Mouse (Mus musculus) heart, postnatal 0 days (tissue): ENCODE results near the gene Gm14085. TPM values are rescaled to one million over a fixed set of nuclear protein-coding genes. Genes with fewer than 3 reads are reported as not detected.
A peak's percentile ranks its signal among the peaks of the same experiment; 100 is the strongest.

ENCODE experiments used
- ATAC-seq: fragments of 200-750 bp; cut with Nextera tagmentation; 2 replicates; pipeline ENCODE4 v1.8.0; 2017; ENCODE audit warnings: low read depth, moderate number of reproducible peaks, moderate library complexity; ENCODE audit not compliant: insufficient read depth
- DNase-seq: peaks from one replicate; pipeline ENCODE4 v3.0.0-alpha.2; 2016; ENCODE audit warnings: low spot score
- H3K27ac ChIP-seq: fragments of 300-500 bp; sonication (generic); 2 replicates; pipeline ENCODE4 v1.5.1; 2014; ENCODE audit warnings: low read depth, mild to moderate bottlenecking
- H3K27me3 ChIP-seq: fragments of 300-500 bp; sonication (generic); 2 replicates; pipeline ENCODE4 v1.6.1; 2014; ENCODE audit warnings: low read length, mixed read lengths; ENCODE audit not compliant: control insufficient read depth, insufficient read depth
- H3K36me3 ChIP-seq: fragments of 300-500 bp; sonication (generic); replicated peaks from 2 replicates; pipeline ENCODE4 v1.6.1; 2014; ENCODE audit warnings: low read length, mixed read lengths; ENCODE audit not compliant: control insufficient read depth, insufficient read depth
- H3K4me1 ChIP-seq: fragments of 300-500 bp; sonication (generic); 2 replicates; pipeline ENCODE4 v1.6.1; 2014; ENCODE audit warnings: antibody characterized with exemption; ENCODE audit not compliant: control insufficient read depth, insufficient read depth
- H3K4me2 ChIP-seq: fragments of 300-500 bp; sonication (generic); 2 replicates; pipeline ENCODE4 v1.6.1; 2014; ENCODE audit warnings: low read depth, mild to moderate bottlenecking, low read length, moderate library complexity
- H3K4me3 ChIP-seq: fragments of 300-500 bp; sonication (generic); 2 replicates; pipeline ENCODE4 v1.5.1; 2014; ENCODE audit warnings: low read depth, low read length
- H3K9ac ChIP-seq: fragments of 300-500 bp; sonication (generic); replicated peaks from 2 replicates; pipeline ENCODE4 v1.6.1; 2014; ENCODE audit warnings: low read depth, low read length, mixed read lengths
- H3K9me3 ChIP-seq: fragments of 300-500 bp; sonication (generic); replicated peaks from 2 replicates; pipeline ENCODE4 v1.6.1; 2016; ENCODE audit warnings: low read length; ENCODE audit not compliant: control insufficient read depth
- CTCF ChIP-seq: IDR thresholded peaks from 2 replicates; pipeline ENCODE4 v1.5.1; 2016; ENCODE audit warnings: antibody characterized with exemption, control low read depth, low read depth
- EP300 ChIP-seq: IDR thresholded peaks from 2 replicates; pipeline ENCODE4 v1.6.1; 2016; ENCODE audit warnings: antibody characterized with exemption, low read depth
- WGBS: fragments of 180-500 bp; shearing (Covaris S2); extraction: QIAGEN DNeasy Blood & Tissue Kit; methylation state at CpG from one replicate; pipeline ENCODE4 v1.1.7; 2014; 5-methylcytosine and 5-hydroxymethylcytosine counted together
- polyA plus RNA-seq: library from polyadenylated mRNA; unstranded; fragments of >200 nt; fragmentation: Nextera tagmentation; extraction: Ambion mirVana; gene quantifications from 2 replicates; pipeline ENCODE4 v1.2.1, GENCODE M21; 2015
- total RNA-seq: library from RNA; depleted of rRNA; stranded (reverse); fragments of >200 nt; gene quantifications from 2 replicates; pipeline ENCODE4 v1.2.3, GENCODE M21; 2014; ENCODE audit warnings: low replicate concordance; rRNA removed

Gm14085 gene
- total and polyA plus RNA-seq, 2 experiments from 2014 or later, result not detected

DNA sequence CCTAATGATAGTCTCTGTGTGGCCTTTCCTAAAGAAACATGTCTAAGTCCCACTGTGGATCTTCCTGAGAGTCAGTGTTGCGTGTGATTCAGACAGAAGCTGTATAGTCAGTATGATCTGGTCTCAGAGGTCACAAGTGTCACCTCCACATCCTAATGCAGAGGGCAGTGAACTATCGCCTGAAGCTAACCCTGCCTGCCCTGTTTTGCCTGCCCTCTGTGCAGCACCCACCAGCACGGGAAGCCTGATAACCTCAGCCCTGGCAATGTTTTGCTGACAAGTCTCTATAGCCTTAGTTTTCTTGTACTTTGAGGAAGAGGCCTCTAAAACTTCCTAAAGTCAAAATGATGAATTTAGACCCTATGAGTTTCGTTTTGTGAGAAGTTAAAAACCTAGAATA, 85.7 kb downstream of the Gm14085 start:
- Histone ChIP-seq H3K27me3 (no peaks in the 10 kb centered on the region), H3K27ac (no peak overlapping the region), H3K9ac (no peak overlapping the region), H3K36me3 (no peaks in the 10 kb centered on the region), H3K4me2 (no peak overlapping the region), H3K4me1 (no peaks in the 10 kb centered on the region), H3K4me3 (no peak overlapping the region), H3K9me3 (no peaks in the 10 kb centered on the region)
- TF ChIP-seq CTCF (no peak), EP300 (no peak)
- ATAC-seq (no peak), DNase-seq (no peak)
- WGBS, result 58% methylated on average over 4 of the region's 4 CpGs

DNA sequence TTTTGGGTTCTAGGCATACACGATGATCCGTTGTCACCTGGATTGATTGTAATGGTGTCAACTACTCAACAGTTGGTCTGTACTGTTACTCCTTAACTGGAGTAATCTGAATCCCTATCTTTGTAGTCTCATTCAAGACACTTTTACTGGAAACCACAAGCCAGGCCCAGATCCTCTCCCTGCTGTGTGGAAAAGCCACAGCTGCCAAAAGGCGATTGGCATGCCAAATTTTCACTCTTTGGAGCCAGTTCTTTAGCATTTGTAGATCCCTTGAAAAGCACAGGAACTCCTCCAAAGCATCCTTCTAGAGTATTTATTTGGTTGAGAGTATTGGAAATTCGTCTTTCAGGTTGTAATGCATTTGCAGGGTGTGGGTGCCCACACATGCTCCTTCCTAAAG, 86.6 kb downstream of the Gm14085 start:
- Histone ChIP-seq H3K36me3 (no peaks in the 10 kb centered on the region), H3K9ac (no peak overlapping the region), H3K4me2 (no peak overlapping the region), H3K27ac (no peak overlapping the region), H3K27me3 (no peaks in the 10 kb centered on the region), H3K9me3 (no peaks in the 10 kb centered on the region), H3K4me1 (peaks cover 6% of the 10 kb centered on the region; the same call in 1 of the 2 replicates), H3K4me3 (no peak overlapping the region)
- TF ChIP-seq EP300 (no peak), CTCF (no peak)
- DNase-seq (no peak), ATAC-seq (no peak)
- WGBS, result 73% methylated on average over 4 of the region's 4 CpGs

DNA sequence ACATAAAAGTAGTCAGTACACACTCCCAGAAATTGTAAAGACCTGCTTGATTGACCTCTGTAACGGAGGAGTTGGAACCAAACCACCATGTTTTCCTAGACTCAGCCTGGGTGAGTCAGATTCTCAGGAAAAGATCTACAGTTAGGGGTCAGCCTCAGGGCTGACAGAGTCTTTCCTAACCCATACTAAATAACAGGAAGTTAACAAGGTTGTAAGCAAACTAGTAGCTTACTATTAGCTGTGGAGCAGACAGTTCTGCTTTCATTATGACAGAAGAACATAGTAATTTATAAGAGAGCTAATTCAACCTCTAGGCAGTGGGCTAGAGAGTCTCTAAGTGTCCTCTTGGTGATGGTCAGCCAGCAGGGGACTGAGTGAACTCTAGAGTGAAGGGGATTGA, 87.7 kb downstream of the Gm14085 start:
- H3K9me3 ChIP-seq, result no peaks in the 10 kb centered on the region
- no peak overlapping the region for H3K4me2 ChIP-seq
- DNase-seq (no peak), ATAC-seq (no peak)
- H3K4me3 ChIP-seq, result no peak overlapping the region
- WGBS, result 61% methylated on average over 1 of the region's 1 CpGs
- no peak for TF ChIP-seq EP300
- TF ChIP-seq CTCF, result no peak
- no peaks in the 10 kb centered on the region for H3K27me3 ChIP-seq
- no peak overlapping the region for H3K9ac ChIP-seq
- no peak overlapping the region for H3K27ac ChIP-seq
- H3K36me3 ChIP-seq, result no peaks in the 10 kb centered on the region
- H3K4me1 ChIP-seq, result peaks cover 11% of the 10 kb centered on the region; the same call in 1 of the 2 replicates

DNA sequence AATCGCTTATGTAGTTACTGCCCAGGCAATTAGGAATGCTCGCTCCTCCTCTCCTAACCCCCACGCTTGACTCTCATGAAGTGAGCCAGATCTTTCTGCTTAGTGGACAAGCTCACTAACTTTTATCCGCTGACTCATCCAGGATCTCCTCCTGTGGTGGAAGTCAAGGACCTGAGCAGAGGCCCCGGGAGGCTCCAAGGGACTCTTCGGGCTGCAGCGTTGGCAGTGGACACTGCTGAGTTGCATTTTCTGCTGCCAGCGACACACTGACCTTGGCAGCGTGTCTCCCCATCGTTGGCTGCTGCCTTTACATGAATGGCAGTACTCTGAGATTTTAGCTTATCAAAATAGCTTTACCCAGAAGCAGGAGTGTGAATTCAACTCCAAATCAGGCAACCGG, 90.7 kb downstream of the Gm14085 start:
- Histone ChIP-seq H3K4me2 (peak overlapping the region; percentile 35), H3K9ac (no peak overlapping the region), H3K4me1 (peaks cover 16% of the 10 kb centered on the region; the same call in 1 of the 2 replicates), H3K9me3 (no peaks in the 10 kb centered on the region), H3K4me3 (no peak overlapping the region), H3K27me3 (no peaks in the 10 kb centered on the region), H3K27ac (peak overlapping the region; percentile 16; the same call in 1 of the 2 replicates), H3K36me3 (no peaks in the 10 kb centered on the region)
- peak; percentile 41; the same call in 1 of the 2 replicates for ATAC-seq
- peak; percentile 37 for DNase-seq
- TF ChIP-seq CTCF (no peak), EP300 (no peak)
- WGBS, result 17% methylated on average over 11 of the region's 11 CpGs

GRCm38 (mm10) chr2:122576295-122576694, 91.6 kb downstream of the Gm14085 start:
- Histone ChIP-seq H3K9ac (no peak overlapping the region), H3K4me2 (0 out of 2 replicates have a peak overlapping the region, but pooled peaks have one; percentile 0), H3K4me1 (peaks cover 19% of the 10 kb centered on the region; the same call in 1 of the 2 replicates), H3K27ac (0 out of 2 replicates have a peak overlapping the region, but pooled peaks have one; percentile 17), H3K4me3 (no peak overlapping the region), H3K27me3 (no peaks in the 10 kb centered on the region), H3K9me3 (no peaks in the 10 kb centered on the region), H3K36me3 (no peaks in the 10 kb centered on the region)
- TF ChIP-seq CTCF (no peak), EP300 (no peak)
- WGBS, result 20% methylated on average over 5 of the region's 5 CpGs
- no peak for ATAC-seq
- DNase-seq, result no peak

DNA sequence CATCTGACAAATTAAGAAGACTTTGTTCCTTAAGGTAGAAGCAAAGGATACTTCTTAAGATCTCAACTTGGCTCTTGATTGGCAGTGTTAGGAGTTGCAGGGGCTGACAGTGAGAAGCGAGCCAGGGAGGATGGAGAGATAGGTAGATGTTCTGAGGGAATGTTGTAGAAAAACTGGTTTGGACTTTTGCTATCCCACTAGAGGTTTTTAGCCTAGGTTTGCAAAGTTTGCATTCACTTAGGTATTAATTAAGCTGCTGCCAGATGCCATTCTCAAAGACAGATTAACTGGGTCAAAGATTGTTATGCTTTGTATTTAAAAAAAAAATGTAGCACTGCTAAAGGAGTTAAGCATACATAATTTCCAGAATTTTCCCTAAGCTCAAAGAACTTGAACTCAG, 92.6 kb downstream of the Gm14085 start:
- Histone ChIP-seq H3K9ac (no peak overlapping the region), H3K9me3 (no peaks in the 10 kb centered on the region), H3K27ac (no peak overlapping the region), H3K36me3 (no peaks in the 10 kb centered on the region), H3K27me3 (no peaks in the 10 kb centered on the region), H3K4me1 (peaks cover 28% of the 10 kb centered on the region; the same call in 1 of the 2 replicates), H3K4me2 (no peak overlapping the region), H3K4me3 (no peak overlapping the region)
- TF ChIP-seq CTCF, result no peak
- no peak for TF ChIP-seq EP300
- DNase-seq (no peak), ATAC-seq (no peak)
- 91% methylated on average over 1 of the region's 1 CpGs for WGBS

Other genes starting within 250 kb of the Gm14085 start
- gene Duox2, start 186.5 kb upstream of the Gm14085 start, total RNA-seq, result 0.04 and 3.7 TPM in 2 replicates
- gene Duox2, start 186.5 kb upstream of the Gm14085 start, polyA plus RNA-seq, result 0.08 and 0.23 TPM in 2 replicates
- not detected in 2 replicates for gene Duoxa2, start 186.0 kb upstream of the Gm14085 start, total RNA-seq
- gene Duoxa2, start 186.0 kb upstream of the Gm14085 start, polyA plus RNA-seq, result 0.10 and 0.19 TPM in 2 replicates
- gene Duoxa1, start 171.2 kb upstream of the Gm14085 start, total RNA-seq, result not detected in 2 replicates
- gene Duoxa1, start 171.2 kb upstream of the Gm14085 start, polyA plus RNA-seq, result not detected in 2 replicates
- not detected in 2 replicates for gene Duox1, start 169.3 kb upstream of the Gm14085 start, total RNA-seq
- gene Duox1, start 169.3 kb upstream of the Gm14085 start, polyA plus RNA-seq, result not detected in 2 replicates
- 9.1 and 27.0 TPM in 2 replicates for gene Shf, start 115.8 kb upstream of the Gm14085 start, total RNA-seq
- 1.1 and 1.3 TPM in 2 replicates for gene Shf, start 115.8 kb upstream of the Gm14085 start, polyA plus RNA-seq
- gene Slc28a2, start 58.5 kb upstream of the Gm14085 start, total RNA-seq, result 5.4 and 5.8 TPM in 2 replicates
- 6.7 and 7.6 TPM in 2 replicates for gene Slc28a2, start 58.5 kb upstream of the Gm14085 start, polyA plus RNA-seq
- 3.7 and 3.8 TPM in 2 replicates for gene Gatm, start 126.4 kb downstream of the Gm14085 start, total RNA-seq
- 6.0 and 6.8 TPM in 2 replicates for gene Gatm, start 126.4 kb downstream of the Gm14085 start, polyA plus RNA-seq
- 2.5 TPM in 1 of 2 replicates, not detected in the other for gene AA467197, start 152.0 kb downstream of the Gm14085 start, total RNA-seq
- gene AA467197, start 152.0 kb downstream of the Gm14085 start, polyA plus RNA-seq, result 0.16 TPM in 1 of 2 replicates, not detected in the other
- gene Slc30a4, start 217.7 kb downstream of the Gm14085 start, total RNA-seq, result 20.2 and 31.0 TPM in 2 replicates
- gene Slc30a4, start 217.7 kb downstream of the Gm14085 start, polyA plus RNA-seq, result 3.0 and 3.8 TPM in 2 replicates